Mouse (Mus musculus): Measurements from ENCODE around the gene Ckm.

Gene Ckm

DNA sequence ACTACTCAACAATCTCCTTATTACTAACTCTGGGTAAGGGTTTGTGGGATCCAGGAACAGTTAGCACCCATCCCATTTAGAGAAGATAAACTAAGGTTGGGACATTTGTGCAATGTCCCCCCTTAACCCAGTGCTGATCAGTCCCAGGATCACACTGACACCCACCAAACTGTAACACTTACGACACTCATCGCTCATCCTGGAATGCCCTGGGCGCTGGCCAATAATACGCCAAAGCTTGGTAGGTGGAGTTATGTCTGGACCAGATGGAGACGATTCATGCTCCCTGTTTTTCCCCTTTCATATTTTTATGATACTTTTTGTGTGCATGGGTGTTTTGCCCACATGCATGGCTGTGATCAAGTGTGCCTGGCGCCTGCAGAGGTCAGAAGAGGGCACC is 25.8 kb downstream of the Ckm start:
- in situ Hi-C loops (cut with MseI, MboI): no loop called here

DNA sequence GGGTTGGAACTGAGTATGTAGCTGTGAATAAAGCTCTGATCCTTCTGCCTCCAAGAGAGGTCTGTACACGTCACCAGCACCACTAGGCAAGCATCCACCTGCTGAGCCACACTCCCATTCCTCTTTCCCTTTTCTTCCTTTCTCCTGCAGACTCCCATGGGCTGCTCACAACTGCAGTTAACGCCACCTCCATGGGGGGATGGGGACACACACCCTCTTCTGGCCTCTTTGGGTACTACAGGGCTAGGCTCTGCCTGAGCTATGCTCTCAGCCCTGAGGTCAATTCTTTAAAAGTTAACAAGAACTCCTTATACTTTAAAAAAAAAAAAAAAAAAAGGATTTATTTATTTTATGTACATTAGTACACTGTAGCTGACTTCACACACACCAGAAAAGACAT is 27.9 kb downstream of the Ckm start:
- in situ Hi-C loops (cut with MseI, MboI): no loop called here

DNA sequence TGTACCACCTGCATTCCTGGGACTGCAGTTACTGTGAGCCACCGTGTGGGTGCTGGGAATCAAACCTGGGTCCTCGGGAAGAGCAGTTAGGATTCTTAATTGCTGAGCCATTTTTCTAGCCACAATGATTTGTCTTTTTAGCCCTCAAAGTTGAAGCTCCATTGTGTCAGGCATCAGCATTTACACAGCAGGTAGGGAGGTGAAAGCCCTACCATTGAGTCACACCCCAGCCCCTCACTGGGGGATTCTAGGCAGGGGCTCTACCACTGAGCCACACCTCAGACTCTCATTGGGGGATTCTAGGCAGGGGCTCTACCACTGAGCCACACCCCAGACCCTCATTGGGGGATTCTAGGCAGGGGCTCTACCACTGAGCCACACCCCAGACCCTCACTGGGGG is 31.7 kb downstream of the Ckm start:
- in situ Hi-C loops (cut with MseI, MboI): no loop called here

DNA sequence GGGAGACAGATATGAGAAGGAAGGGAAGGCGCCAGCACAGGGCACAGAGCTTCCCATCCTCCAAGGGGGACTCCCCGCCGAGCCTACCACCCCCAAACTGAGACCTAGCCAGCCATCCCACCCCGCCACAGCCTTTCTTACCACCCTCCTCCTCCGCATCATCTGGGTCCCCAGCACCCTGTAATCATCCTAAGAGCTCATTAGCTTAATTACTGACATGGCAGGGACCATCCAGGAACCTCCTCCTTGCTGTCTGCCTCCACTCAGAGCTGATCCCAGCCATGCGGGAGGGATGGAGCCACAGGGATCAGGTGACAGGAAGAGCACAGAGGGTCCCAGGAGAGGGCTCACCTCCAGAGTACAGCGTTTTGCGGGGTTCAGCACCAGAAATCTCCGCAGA is 32.5 kb downstream of the Ckm start:
- in situ Hi-C loops (cut with MseI, MboI): no loop called here

DNA sequence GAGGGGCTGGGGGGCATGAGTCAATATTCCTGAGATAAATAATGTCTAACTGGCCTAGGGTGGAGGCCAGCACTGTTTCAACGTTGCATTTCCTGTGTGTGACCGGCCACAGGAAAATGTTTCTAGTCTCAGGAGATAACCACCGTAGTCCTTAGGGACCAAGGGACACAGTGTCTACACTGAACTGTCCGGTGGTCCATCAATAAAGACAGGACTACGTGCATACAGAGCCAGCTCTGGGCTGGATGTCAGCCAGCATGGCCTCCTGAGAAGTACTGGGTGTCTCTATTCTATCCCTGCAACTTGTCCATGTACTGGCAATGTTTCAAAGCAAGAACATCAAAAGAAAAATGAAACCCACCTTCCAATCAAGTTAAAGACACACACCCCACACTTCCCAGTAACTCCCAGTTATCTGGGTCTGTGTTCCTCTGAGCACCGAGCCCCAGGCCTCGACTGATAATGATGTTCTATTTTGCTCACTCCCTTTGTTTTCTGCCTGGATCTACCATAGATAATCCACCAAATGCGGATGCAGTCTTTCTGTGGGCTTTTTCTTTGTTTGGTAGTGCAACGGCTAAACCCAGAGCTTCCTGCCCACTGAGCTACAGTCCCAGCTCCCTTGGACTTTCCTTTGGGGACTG is 37.0 kb downstream of the Ckm start:
- in situ Hi-C loops (cut with MseI, MboI): loop anchor here in 1 of 2 experiments (5.0 kb wide), 1 partner anchor 49 kb away; no protein-coding TSS in a partner anchor

DNA sequence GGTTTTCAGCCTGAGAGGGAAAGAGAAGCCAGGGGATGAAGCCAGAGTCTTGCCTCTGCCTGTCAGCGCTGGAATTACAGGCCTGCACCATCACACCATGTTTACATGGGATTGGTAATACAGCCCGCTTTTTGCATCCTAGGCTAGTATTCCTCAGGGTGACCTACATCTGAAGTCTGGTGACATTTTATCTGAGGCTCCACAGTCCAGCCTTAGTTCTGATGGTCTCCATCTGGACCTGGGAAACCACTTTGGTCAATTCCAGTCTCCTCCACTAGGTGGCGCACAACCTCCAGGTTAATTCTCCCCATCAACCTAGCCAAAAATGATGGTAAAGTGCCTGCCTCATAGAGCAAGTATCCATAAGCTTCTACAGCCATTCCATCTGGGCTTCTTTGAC is 38.8 kb downstream of the Ckm start:
- in situ Hi-C loops (cut with MseI, MboI): loop anchor here in 1 of 2 experiments (5.0 kb wide), 1 partner anchor 51 kb away; no protein-coding TSS in a partner anchor

DNA sequence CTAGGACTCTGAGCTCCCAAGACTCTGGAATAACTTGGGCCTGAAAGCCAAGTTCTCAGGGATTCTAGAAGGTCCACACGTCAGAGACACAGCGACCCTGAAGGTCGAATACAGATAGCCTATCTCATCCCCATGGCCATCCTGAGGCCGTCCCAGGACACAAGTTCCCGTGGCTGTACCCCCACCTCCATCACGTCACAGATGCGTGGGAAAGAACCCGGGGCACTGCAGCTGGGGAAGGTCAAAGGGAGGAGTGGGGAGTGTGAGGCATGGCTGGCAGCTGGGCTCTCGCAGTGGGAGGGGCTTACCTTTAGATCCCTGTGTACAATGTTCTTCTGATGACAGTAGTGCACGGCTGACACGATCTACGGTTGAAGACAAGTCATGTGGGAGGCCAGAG is 40.2 kb downstream of the Ckm start:
- in situ Hi-C loops (cut with MseI, MboI): loop anchor here in 1 of 2 experiments (5.0 kb wide), 1 partner anchor 52 kb away; no protein-coding TSS in a partner anchor

DNA sequence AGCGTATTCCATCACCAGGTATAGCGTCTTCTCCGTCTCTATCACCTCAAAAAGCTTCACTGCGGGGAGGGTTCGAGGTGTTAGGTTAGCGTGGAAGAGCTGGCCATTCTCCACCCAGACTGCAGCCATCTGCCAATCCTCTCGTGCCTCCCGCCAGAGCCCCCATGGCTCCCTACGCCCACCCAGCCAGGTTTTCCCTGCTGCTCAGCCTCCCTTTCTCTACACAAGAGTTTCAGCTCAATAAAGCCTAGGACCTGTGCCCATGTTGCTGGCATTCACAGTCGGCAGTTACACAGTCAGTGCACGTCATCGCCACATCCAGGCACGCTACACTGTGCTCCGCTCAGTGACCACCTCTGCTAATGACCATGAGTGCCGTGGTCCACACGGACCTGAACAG is 43.1 kb downstream of the Ckm start:
- in situ Hi-C loops (cut with MseI, MboI): no loop called here

DNA sequence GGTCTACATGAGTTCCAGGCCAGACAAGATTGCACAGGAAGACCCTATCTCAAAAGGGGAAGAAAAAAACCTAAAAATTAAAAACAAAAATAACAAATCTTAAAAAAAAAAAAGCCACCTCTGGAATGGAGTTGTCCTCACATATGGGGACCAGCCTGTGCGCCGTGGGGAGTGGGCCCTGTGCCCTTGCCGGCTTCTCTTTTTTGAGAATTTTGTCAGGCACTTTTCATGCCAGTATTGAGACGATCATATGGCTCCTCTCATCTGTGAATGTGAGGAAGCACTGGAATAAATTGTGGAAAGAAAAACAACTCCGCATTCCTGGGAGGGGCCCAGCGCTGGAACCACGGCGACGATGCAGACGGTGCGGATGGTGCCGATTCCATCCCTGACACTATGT is 44.6 kb downstream of the Ckm start:
- in situ Hi-C loops (cut with MseI, MboI): no loop called here

DNA sequence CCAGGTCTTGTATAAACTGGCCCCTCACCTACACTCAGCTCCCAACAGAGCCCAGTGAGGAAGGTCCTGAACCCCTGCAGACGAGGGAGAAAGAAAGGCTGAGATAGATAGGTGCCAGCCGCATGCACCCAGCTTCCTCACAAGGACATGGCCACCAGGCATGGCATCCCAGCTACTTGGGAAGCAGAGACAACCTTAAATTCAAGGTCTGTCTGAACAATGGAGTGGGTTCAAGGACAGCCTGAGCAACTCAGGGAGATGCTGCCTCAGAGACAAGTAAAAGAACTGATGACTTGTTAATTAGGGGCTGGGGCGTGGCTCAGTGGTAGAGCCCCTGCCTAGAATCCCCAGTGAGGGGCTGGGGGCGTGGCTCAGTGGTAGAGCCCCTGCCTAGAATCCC is 50.6 kb downstream of the Ckm start:
- in situ Hi-C loops (cut with MseI, MboI): no loop called here

DNA sequence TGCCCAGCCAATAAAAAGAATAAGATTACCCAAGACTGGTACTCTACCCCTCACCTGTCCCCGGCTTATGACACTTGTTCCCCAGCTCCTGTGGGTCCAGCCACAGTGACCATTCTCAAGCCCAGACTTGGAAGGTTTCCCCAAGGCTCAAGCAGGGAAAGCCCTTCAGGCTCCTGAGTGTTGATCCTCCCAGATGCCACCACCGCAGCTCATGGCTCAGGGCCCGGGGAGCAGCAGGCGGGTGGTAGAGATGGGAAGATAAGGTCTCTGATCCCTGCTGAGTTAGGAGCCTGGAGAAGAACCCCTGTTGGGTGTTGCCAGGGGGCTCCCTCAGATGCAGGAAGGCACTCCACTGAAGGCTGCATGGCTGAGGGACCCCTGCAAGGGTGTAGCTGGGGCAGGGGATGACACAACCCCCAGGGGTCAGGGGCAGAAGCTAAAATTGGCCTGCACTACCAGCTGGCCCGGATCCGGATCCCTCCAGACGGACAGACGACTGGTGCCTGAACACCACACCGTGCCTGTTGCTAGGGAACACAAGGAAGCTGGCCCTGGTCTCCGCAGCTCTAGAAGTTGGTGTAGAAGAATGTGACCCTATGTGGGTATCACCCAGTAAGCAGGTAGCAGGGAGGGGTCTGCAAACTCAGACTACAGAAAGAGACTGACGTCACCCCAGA is 51.4 kb downstream of the Ckm start:
- in situ Hi-C loops (cut with MseI, MboI): no loop called here

DNA sequence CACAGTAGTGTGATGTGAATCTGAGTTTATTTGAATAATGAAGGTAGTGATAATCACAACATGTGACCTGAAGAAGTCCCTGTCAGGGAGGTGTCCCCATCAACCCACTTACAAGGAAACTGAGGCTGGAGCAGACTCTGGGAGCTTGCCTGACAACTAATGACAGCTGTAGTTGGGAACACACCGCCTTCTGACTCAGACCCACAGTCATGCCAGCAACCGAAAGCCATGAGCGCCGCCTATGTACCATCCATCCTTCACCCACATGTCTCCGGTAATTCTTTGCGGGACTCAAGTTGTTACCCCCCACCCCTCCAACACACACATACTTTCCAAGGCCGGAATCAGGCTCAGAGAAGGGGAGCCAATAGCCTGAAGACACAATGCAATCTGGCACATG is 52.1 kb downstream of the Ckm start:
- in situ Hi-C loops (cut with MseI, MboI): no loop called here

DNA sequence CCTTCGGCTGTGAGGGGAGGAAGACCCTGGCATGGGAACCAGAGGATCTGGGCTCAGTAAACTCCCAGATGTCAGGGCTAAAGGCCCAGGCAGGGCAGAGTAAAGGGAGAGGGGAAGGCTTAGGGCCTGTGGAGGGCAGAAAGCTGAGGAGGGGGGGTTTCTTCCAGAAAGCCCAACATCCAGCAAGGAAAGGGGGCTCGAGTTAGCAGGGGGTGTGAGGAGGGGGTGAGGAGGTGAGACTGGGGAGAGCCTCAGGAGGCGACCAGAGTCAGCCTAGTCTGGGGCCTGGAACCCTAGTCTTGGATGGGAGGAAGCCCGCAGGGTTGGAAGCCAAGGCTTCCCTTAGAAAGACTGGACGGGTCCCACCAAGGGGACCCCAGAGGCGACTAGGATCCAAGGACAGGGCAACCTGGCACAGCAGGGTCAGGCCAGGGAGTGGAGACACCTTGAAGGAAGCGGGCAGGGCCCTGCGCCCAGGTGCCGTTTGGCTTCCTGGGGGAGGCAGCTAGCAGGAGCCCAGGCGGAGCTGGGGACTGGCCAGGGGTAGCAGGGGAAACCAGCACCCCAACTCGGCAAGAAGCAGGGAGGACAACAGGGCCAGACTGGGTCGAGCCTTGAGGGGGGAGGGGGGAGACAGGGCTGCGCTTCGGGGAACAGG is 53.0 kb downstream of the Ckm start:
- in situ Hi-C loops (cut with MseI, MboI): no loop called here

DNA sequence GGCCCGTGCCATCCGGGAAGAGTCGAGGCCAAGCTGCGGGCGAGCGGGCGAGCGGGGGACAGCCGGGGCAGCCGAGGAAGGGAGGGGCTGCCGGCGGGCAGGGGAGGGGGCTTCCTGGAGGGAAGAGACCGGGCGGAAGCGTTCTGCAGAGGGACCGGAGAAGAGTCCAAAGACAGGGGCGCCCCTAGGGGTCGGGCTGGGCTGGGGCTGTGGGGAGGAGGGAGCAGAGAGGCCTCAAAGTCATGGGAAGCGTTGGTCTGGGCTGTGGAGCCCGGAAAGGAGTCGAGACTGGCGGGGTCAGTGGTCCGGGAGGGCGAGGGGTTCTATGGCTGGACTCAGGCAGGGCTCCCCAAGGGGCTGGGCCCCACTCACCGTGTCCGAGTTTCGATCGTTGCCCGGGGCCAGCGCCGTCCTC is 53.5 kb downstream of the Ckm start:
- in situ Hi-C loops (cut with MseI, MboI): no loop called here

DNA sequence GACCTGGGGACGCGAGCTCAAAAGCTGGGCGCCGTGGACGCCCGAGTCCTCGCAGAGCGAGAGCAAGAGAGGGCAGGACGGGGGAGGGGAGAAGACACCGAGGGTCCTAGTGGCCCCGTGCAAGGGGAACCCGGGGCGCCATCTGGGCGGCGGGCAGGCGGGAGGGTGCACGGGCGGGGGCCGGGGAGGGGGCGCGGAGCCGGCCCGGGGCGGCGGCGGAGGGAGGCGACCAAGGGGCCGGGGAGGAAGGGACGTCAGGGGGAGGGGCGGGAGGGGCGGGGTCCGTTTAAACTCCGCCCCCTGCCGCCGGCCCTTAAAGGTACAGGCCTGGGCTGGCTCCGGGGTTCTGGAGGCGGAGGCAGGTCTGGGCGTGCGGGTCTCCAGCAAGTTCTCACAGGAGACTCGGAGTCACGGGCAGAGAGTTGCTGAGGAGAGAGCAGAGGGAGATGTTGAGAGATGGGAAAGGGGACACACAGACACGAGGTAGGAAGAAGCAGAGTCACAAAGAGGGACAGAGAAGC is 54.1 kb downstream of the Ckm start, which contains the start of gene Mark4:
Mark4 (minus strand) TSS at position 231 of the 521 bp plus-strand sequence.
- in situ Hi-C loops (cut with MseI, MboI): no loop called here

DNA sequence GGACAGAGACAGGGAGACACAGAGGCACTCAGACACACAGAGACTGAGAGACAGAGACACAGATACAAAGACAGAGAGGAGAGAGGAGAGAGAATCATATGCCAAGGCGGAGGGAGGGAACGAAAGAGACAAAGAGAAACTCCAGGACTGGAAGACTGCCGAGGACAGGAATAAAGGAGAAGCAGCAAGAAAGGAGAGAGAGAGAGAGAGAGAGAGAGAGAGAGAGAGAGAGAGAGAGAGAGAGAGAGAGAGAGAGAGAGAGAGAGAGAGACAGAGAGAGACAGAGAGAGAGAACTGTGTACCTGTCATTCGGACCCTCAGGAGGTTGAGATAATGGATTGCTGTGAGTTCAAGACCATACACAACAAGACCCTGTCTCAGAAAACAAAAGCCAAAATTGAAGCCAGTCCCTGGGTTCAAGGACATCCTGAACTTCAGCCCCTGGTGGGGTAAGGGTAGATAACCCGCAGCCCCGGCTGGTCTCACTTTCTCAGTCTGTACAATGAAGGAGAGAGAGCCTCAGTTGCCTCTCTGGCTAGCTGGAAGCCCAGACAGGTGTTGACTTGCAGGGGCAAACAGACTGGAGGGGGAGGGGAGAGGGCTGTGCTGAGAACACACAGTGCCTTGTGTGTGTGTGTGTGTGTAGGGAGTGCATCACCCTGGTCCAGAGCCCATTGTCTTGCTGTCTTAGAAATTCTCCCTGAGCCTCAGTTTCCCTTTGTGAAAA is 54.7 kb downstream of the Ckm start:
- in situ Hi-C loops (cut with MseI, MboI): no loop called here

DNA sequence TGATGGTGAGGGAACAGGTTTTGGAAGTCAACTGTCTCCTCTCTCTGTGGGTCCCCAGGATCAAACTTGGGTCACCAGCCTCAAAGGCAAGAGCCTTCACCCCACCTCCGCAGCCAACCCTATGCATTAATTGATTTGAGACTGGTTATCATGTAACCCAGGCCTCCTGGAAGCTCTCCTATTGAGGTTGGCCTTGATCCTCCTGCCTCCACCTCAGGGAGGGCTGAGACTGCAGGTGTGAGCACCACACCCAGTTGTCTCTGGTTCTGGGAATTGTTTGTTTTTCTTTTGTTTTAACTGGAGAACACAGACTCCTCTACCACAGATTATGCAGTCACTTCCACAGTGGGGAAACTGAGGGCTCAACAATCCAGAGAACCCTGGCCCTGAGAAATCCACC is 55.9 kb downstream of the Ckm start:
- in situ Hi-C loops (cut with MseI, MboI): no loop called here

DNA sequence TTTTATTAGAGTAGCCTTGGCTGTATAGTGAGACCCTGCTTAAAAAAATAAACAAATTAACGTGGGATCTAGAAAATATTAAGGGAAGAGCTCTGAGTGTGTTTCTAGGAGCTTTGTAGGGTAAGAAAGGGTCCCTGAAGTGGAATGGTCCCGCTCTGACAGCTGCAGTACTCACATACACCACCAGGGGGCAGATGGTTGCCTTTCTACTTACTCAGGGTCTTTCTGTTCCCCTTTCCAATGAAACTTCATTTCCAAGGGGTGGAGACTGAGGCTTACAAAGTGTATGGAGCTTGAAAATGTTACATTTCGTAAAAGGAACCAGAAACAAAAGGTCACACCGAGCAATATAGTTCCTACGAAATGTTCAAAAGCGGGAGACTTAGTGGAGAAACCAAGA is 56.9 kb downstream of the Ckm start:
- in situ Hi-C loops (cut with MseI, MboI): no loop called here

DNA sequence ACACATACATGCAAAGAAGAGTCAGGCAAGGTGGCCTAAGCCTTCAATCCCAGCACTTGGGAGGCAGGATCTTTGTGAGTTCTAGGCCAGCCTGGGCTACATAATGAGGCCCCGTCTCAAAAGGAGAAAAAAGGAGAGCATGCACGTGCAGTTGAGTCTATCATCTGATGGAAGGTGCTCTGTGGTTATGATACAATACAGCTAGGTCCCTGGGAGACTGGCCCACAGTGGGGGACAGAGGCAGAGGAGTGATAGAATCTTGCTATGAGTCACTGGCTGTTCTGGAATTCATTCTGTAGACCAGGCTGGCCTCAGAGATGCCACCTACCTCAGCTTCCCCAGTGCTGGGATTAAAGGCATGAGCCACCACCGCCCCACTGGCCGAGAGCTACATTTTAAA is 57.9 kb downstream of the Ckm start:
- in situ Hi-C loops (cut with MseI, MboI): no loop called here

DNA sequence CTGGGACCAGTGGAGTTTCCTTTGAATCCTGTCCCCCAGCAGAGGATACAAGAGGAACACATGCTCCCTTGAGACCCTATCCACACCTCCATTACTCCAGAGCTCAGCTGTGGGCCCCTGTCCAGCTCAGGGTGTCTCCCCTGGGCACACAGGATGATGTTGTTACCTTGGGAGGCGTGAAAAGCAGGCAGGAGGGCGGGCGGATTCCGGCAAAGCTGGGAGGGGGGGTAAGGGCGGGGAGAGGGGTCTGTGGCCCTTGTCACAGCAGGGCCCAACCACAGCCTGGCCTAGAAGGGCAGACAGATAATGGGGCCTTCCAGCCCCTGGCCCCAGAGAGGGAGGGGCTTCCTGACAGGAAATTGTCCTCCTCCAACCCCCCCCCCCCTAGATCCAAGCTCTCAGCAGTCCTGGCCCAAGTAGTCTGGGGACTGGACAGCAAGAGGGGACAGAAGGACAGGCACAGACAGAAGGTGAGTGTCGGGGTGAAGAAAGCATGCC is 58.4 kb downstream of the Ckm start, which contains the start of gene Exoc3l2:
Exoc3l2 (plus strand) TSS at position 448 of the 498 bp plus-strand sequence.
- in situ Hi-C loops (cut with MseI, MboI): no loop called here

Data from mouse trophoblast stem cell (cell line).